Mouse (Mus musculus): ENCODE measurements around the gene Mob3b.

- TF ChIP-seq CTCF (IDR thresholded peaks at IDR 0.05; ENCODE audit: extremely low read depth, insufficient read depth, low read length) = no peak
- no peak for TF ChIP-seq POLR2A (IDR thresholded peaks at IDR 0.05; ENCODE audit: extremely low read depth, insufficient read depth, low read length)
Observed at GRCm38 (mm10) chr4:34990659-34991058, 166.6 kb downstream of the Mob3b start.
